Mouse (Mus musculus) forebrain, embryonic 12.5 days (tissue): Measurements from ENCODE around the gene Capza2. TPM values are rescaled to one million over a fixed set of nuclear protein-coding genes. Genes with fewer than 3 reads are reported as not detected.

ENCODE experiments used
- ATAC-seq: fragments of 200-750 bp; cut with Nextera tagmentation; 2 replicates; pipeline ENCODE4 v1.8.0; 2017; ENCODE audit warnings: moderate TSS enrichment; ENCODE audit not compliant: low FRiP score
- H3K27ac ChIP-seq: fragments of 300-500 bp; sonication (generic); 2 replicates; pipeline ENCODE4 v1.5.1; 2016; ENCODE audit warnings: mild to moderate bottlenecking
- H3K27me3 ChIP-seq: fragments of 300-500 bp; sonication (generic); 2 replicates; pipeline ENCODE4 v1.6.1; 2016; ENCODE audit warnings: mild to moderate bottlenecking
- H3K36me3 ChIP-seq: fragments of 300-500 bp; sonication (generic); replicated peaks from 2 replicates; pipeline ENCODE4 v1.6.1; 2016; ENCODE audit warnings: mild to moderate bottlenecking
- H3K4me1 ChIP-seq: fragments of 300-500 bp; sonication (generic); 2 replicates; pipeline ENCODE4 v1.6.1; 2016
- H3K4me2 ChIP-seq: fragments of 300-500 bp; sonication (generic); 2 replicates; pipeline ENCODE4 v1.6.1; 2016; ENCODE audit warnings: mild to moderate bottlenecking, moderate library complexity
- H3K4me3 ChIP-seq: fragments of 300-500 bp; sonication (generic); replicated peaks from 2 replicates; pipeline ENCODE4 v1.5.1; 2016; ENCODE audit warnings: mild to moderate bottlenecking
- H3K9ac ChIP-seq: fragments of 300-500 bp; sonication (generic); 2 replicates; pipeline ENCODE4 v1.6.1; 2016; ENCODE audit warnings: mild to moderate bottlenecking
- H3K9me3 ChIP-seq: fragments of 300-500 bp; sonication (generic); 2 replicates; pipeline ENCODE4 v1.6.1; 2016
- WGBS: fragments of 180-500 bp; shearing (Covaris S2); methylation state at CpG from one replicate; pipeline ENCODE4 v1.1.7; 2016; 5-methylcytosine and 5-hydroxymethylcytosine counted together
- polyA plus RNA-seq: library from polyadenylated mRNA; unstranded; fragments of >200 nt; fragmentation: Nextera tagmentation; extraction: Ambion mirVana; gene quantifications from 2 replicates; pipeline ENCODE4 v1.2.1, GENCODE M21; 2016

Gene Capza2
- polyA plus RNA-seq, 1 experiment from 2014 or later, result 232 TPM

- H3K36me3 ChIP-seq, result peaks cover 38% of the 10 kb centered on the region
- H3K27me3 ChIP-seq, result no peaks in the 10 kb centered on the region
- H3K9me3 ChIP-seq, result no peaks in the 10 kb centered on the region
- no peak overlapping the region for H3K9ac ChIP-seq
- WGBS, result 90% methylated on average over 2 of the region's 2 CpGs
- H3K4me2 ChIP-seq, result no peak overlapping the region
- H3K27ac ChIP-seq, result no peak overlapping the region
- no peak for ATAC-seq
- H3K4me3 ChIP-seq, result no peak overlapping the region
- H3K4me1 ChIP-seq, result no peaks in the 10 kb centered on the region
Observed at GRCm38 (mm10) chr6:17655080-17655479, 19.0 kb downstream of the Capza2 start.

GRCm38 (mm10) chr6:17657308-17657707 is 21.3 kb downstream of the Capza2 start:
- Histone ChIP-seq H3K4me2 (no peak overlapping the region), H3K9me3 (no peaks in the 10 kb centered on the region), H3K9ac (no peak overlapping the region), H3K36me3 (peaks cover 38% of the 10 kb centered on the region), H3K4me1 (no peaks in the 10 kb centered on the region), H3K27ac (no peak overlapping the region), H3K27me3 (no peaks in the 10 kb centered on the region), H3K4me3 (no peak overlapping the region)
- 86% methylated on average over 1 of the region's 1 CpGs for WGBS
- ATAC-seq, result no peak

- Histone ChIP-seq H3K4me2 (no peak overlapping the region), H3K4me1 (no peaks in the 10 kb centered on the region), H3K36me3 (peaks cover 59% of the 10 kb centered on the region), H3K27me3 (no peaks in the 10 kb centered on the region), H3K9me3 (no peaks in the 10 kb centered on the region), H3K9ac (no peak overlapping the region), H3K27ac (no peak overlapping the region), H3K4me3 (no peak overlapping the region)
- 94% methylated on average over 7 of the region's 7 CpGs for WGBS
- no peak for ATAC-seq
Observed at GRCm38 (mm10) chr6:17665348-17665747, 29.3 kb downstream of the Capza2 start.

- no peak overlapping the region for H3K27ac ChIP-seq
- no peak overlapping the region for H3K4me3 ChIP-seq
- no peak overlapping the region for H3K9ac ChIP-seq
- no peaks in the 10 kb centered on the region for H3K9me3 ChIP-seq
- no peaks in the 10 kb centered on the region for H3K4me1 ChIP-seq
- H3K4me2 ChIP-seq, result no peak overlapping the region
- ATAC-seq, result no peak
- H3K27me3 ChIP-seq, result no peaks in the 10 kb centered on the region
- H3K36me3 ChIP-seq, result peaks cover 54% of the 10 kb centered on the region
Observed at GRCm38 (mm10) chr6:17666024-17666423, 30.0 kb downstream of the Capza2 start.

- H3K36me3 ChIP-seq, result peaks cover 42% of the 10 kb centered on the region
Observed at GRCm38 (mm10) chr6:17667813-17668212, 31.8 kb downstream of the Capza2 start.

GRCm38 (mm10) chr6:17668334-17668733 is 32.3 kb downstream of the Capza2 start:
- Histone ChIP-seq H3K4me1 (no peaks in the 10 kb centered on the region), H3K4me3 (no peak overlapping the region), H3K9me3 (no peaks in the 10 kb centered on the region), H3K4me2 (no peak overlapping the region), H3K36me3 (peaks cover 37% of the 10 kb centered on the region), H3K9ac (no peak overlapping the region), H3K27ac (no peak overlapping the region), H3K27me3 (no peaks in the 10 kb centered on the region)
- ATAC-seq, result no peak
- WGBS, result 95% methylated on average over 12 of the region's 12 CpGs

More at GRCm38 (mm10) chr6:17667813-17668212, 31.8 kb downstream of the Capza2 start:
- ATAC-seq, result no peak
- Histone ChIP-seq H3K9ac (no peak overlapping the region), H3K4me3 (no peak overlapping the region), H3K4me1 (no peaks in the 10 kb centered on the region), H3K27ac (no peak overlapping the region), H3K4me2 (no peak overlapping the region), H3K9me3 (no peaks in the 10 kb centered on the region), H3K27me3 (no peaks in the 10 kb centered on the region)
- 91% methylated on average over 3 of the region's 3 CpGs for WGBS

GRCm38 (mm10) chr6:17669826-17670225 is 33.8 kb downstream of the Capza2 start:
- H3K4me3 ChIP-seq, result no peak overlapping the region
- H3K9me3 ChIP-seq, result no peaks in the 10 kb centered on the region
- H3K27ac ChIP-seq, result no peak overlapping the region
- ATAC-seq, result no peak
- H3K27me3 ChIP-seq, result no peaks in the 10 kb centered on the region
- no peak overlapping the region for H3K9ac ChIP-seq
- H3K36me3 ChIP-seq, result peaks cover 26% of the 10 kb centered on the region
- 75% methylated on average over 2 of the region's 2 CpGs for WGBS
- no peaks in the 10 kb centered on the region for H3K4me1 ChIP-seq
- H3K4me2 ChIP-seq, result no peak overlapping the region

GRCm38 (mm10) chr6:17675019-17675756 is 39.2 kb downstream of the Capza2 start:
- Histone ChIP-seq H3K9ac (no peak overlapping the region), H3K27me3 (no peaks in the 10 kb centered on the region), H3K27ac (no peak overlapping the region), H3K36me3 (no peaks in the 10 kb centered on the region), H3K4me3 (no peak overlapping the region), H3K9me3 (no peaks in the 10 kb centered on the region), H3K4me2 (no peak overlapping the region), H3K4me1 (no peaks in the 10 kb centered on the region)
- WGBS, result 30% methylated on average over 12 of the region's 12 CpGs
- ATAC-seq, result peak; percentile 60

- no peak overlapping the region for H3K4me2 ChIP-seq
- 85% methylated on average over 2 of the region's 2 CpGs for WGBS
- no peak overlapping the region for H3K27ac ChIP-seq
- no peak overlapping the region for H3K4me3 ChIP-seq
- H3K27me3 ChIP-seq, result no peaks in the 10 kb centered on the region
- no peak overlapping the region for H3K9ac ChIP-seq
- peaks cover 5% of the 10 kb centered on the region for H3K9me3 ChIP-seq
- no peaks in the 10 kb centered on the region for H3K36me3 ChIP-seq
- no peak for ATAC-seq
- no peaks in the 10 kb centered on the region for H3K4me1 ChIP-seq
Observed at GRCm38 (mm10) chr6:17677008-17677407, 41.0 kb downstream of the Capza2 start.

- Histone ChIP-seq H3K36me3 (no peaks in the 10 kb centered on the region), H3K9me3 (peaks cover 5% of the 10 kb centered on the region), H3K27me3 (no peaks in the 10 kb centered on the region), H3K27ac (no peak overlapping the region), H3K9ac (no peak overlapping the region), H3K4me1 (no peaks in the 10 kb centered on the region), H3K4me2 (no peak overlapping the region), H3K4me3 (no peak overlapping the region)
- ATAC-seq, result no peak
- WGBS, result 83% methylated on average over 6 of the region's 6 CpGs
Observed at GRCm38 (mm10) chr6:17680266-17680925, 44.4 kb downstream of the Capza2 start.

- Histone ChIP-seq H3K9me3 (peaks cover 5% of the 10 kb centered on the region), H3K36me3 (no peaks in the 10 kb centered on the region), H3K4me2 (no peak overlapping the region), H3K27me3 (no peaks in the 10 kb centered on the region), H3K27ac (no peak overlapping the region), H3K9ac (no peak overlapping the region), H3K4me3 (no peak overlapping the region), H3K4me1 (no peaks in the 10 kb centered on the region)
- WGBS, result 97% methylated on average over 8 of the region's 8 CpGs
- 0 out of 2 replicates have a peak, but pooled peaks have one; percentile 39 for ATAC-seq
Observed at GRCm38 (mm10) chr6:17681810-17682209, 45.8 kb downstream of the Capza2 start.

GRCm38 (mm10) chr6:17688676-17689075 is 52.6 kb downstream of the Capza2 start:
- WGBS, result 90% methylated on average over 5 of the region's 5 CpGs
- Histone ChIP-seq H3K9me3 (0 out of 2 replicates have a peak, but pooled peaks cover 3% of the 10 kb centered on the region), H3K4me3 (no peak overlapping the region), H3K27ac (no peak overlapping the region), H3K9ac (no peak overlapping the region), H3K4me1 (no peaks in the 10 kb centered on the region), H3K4me2 (no peak overlapping the region), H3K36me3 (no peaks in the 10 kb centered on the region), H3K27me3 (no peaks in the 10 kb centered on the region)
- ATAC-seq, result no peak

- peak within 1 kb of the TSS; percentile 85; the same call in 1 of the 2 replicates for H3K27ac ChIP-seq
- 77% methylated on average over 7 of the region's 7 CpGs for WGBS
Observed at GRCm38 (mm10) chr6:17692647-17693046, 56.6 kb downstream of the Capza2 start, which contains the start of gene St7. St7 (plus strand) TSS chr6:17692933.

More at GRCm38 (mm10) chr6:17692647-17693046, 56.6 kb downstream of the Capza2 start, which contains the start of gene St7:
- Histone ChIP-seq H3K9me3 (no peaks in the 10 kb centered on the region), H3K4me3 (peak within 1 kb of the TSS; percentile 78), H3K4me1 (peaks cover 7% of the 10 kb centered on the region; the same call in 1 of the 2 replicates), H3K36me3 (no peaks in the 10 kb centered on the region), H3K9ac (peak within 1 kb of the TSS; percentile 83), H3K27me3 (no peaks in the 10 kb centered on the region), H3K4me2 (peak within 1 kb of the TSS; percentile 70)
- ATAC-seq, result no peak
